Mouse (Mus musculus) retina, postnatal 7 days (tissue): ENCODE results near the gene Usp36.

ENCODE experiments used
- DNase-seq: peaks from one replicate; pipeline ENCODE4 v3.0.0-alpha.2; 2012; ENCODE audit warnings: low read depth, low spot score

The Usp36 gene

GRCm38 (mm10) chr11:118249012-118249383, 41.0 kb downstream of the Usp36 start:
- DNase-seq: no peak

- peak; percentile 94 for DNase-seq
Observed at GRCm38 (mm10) chr11:118248150-118249011, 41.7 kb downstream of the Usp36 start, which contains the start of gene Cyth1. TSS of gene Cyth1 (minus strand) at chr11:118248592.

- DNase-seq: no peak
Observed at GRCm38 (mm10) chr11:118247359-118248095, 42.5 kb downstream of the Usp36 start.

DNA sequence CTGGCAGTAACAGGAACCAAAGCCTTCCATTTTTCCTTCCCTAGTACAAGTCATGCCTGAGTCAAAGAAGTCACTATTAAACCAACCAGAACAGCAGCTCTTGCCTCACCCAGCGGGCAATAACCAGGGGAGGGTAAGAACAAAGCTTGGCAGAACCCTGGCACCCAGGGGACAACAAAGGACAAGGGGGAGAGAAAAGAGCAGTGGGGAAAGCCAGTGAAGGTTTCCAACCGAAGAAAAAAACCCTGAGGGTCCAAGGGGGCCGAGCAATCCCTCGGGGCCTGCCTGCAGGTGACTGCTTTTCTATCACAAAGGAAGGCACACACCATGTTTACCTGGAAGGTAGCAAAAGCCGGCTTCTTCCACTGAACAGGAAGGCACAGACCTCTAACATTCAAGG, 43.3 kb downstream of the Usp36 start:
- DNase-seq: no peak

- no peak for DNase-seq
Observed at GRCm38 (mm10) chr11:118245130-118245529, 44.9 kb downstream of the Usp36 start.

GRCm38 (mm10) chr11:118243627-118244261, 46.3 kb downstream of the Usp36 start:
- no peak for DNase-seq

- no peak for DNase-seq
Observed at GRCm38 (mm10) chr11:118242506-118242905, 47.5 kb downstream of the Usp36 start.

DNA sequence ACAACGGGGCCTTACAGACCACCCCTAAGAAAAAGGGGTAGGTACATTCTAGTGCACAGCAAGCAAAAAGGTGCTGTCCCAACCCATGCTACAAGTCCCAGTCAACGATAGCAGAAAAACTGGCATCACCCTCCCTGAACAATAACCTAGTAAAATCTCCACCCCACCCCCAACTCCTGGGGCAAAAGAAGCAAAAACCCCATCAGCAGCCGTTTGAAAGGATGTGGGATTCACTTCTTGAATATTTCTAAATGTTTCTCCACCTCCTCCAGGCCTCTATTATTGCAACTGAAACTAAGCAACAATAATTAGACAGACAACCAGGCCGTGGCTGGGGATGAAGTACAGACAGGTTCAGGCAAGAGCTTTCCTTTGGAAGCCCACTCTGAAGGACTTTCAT, 49.7 kb downstream of the Usp36 start:
- no peak for DNase-seq

GRCm38 (mm10) chr11:118239281-118240198, 50.5 kb downstream of the Usp36 start:
- DNase-seq: no peak

- DNase-seq: no peak
Observed at GRCm38 (mm10) chr11:118236520-118237190, 53.4 kb downstream of the Usp36 start.

DNA sequence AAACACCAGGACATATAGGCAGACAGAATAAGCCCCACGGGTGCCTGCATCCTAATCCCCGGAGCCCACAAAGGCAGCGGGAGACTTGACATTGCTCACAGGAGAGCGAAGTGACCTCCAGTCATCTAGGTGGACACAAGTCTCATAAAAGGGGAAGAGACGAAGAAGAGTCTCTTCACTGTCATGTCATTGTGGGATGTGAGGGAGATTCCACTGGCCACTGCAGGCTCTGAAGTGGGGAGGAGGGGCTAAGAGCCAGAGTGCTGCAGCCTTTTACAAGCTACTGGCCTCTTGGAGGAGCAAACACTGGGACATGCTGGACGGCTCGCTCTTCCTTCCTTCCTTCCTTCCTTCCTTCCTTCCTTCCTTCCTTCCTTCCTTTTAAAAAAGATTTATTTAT, 55.1 kb downstream of the Usp36 start:
- DNase-seq: no peak

- no peak for DNase-seq
Observed at GRCm38 (mm10) chr11:118234500-118234899, 55.5 kb downstream of the Usp36 start.

GRCm38 (mm10) chr11:118233924-118234323, 56.1 kb downstream of the Usp36 start:
- DNase-seq: no peak

- DNase-seq: no peak
Observed at GRCm38 (mm10) chr11:118232314-118232831, 57.7 kb downstream of the Usp36 start.

GRCm38 (mm10) chr11:118229941-118230340, 60.1 kb downstream of the Usp36 start:
- DNase-seq: no peak

GRCm38 (mm10) chr11:118227650-118228049, 62.4 kb downstream of the Usp36 start:
- DNase-seq: no peak

- no peak for DNase-seq
Observed at GRCm38 (mm10) chr11:118226850-118227249, 63.2 kb downstream of the Usp36 start.

- no peak for DNase-seq
Observed at GRCm38 (mm10) chr11:118225862-118226261, 64.2 kb downstream of the Usp36 start.

- no peak for DNase-seq
Observed at GRCm38 (mm10) chr11:118225056-118225836, 64.8 kb downstream of the Usp36 start.
